Mouse (Mus musculus) cerebellum, adult 9-11 months (tissue): ENCODE results near the gene Olfml3.

Source experiments
- DNase-seq: peaks from one replicate; pipeline ENCODE4 v3.0.0; 2022

Olfml3 gene

GRCm38 (mm10) chr3:103737778-103738571, at the start of gene Olfml3:
Olfml3 (minus strand) TSS chr3:103738001.
- DNase-seq: peak; percentile 85

GRCm38 (mm10) chr3:103787225-103787624, 49.4 kb upstream of the Olfml3 start:
- no peak for DNase-seq

GRCm38 (mm10) chr3:103782844-103783609, 45.2 kb upstream of the Olfml3 start:
- no peak for DNase-seq

- no peak for DNase-seq
These were observed 43.0 kb upstream of the Olfml3 start for GRCm38 (mm10) chr3:103780777-103781176.

- peak; percentile 59 for DNase-seq
These were observed 42.5 kb upstream of the Olfml3 start for GRCm38 (mm10) chr3:103780271-103780670.

- no peak for DNase-seq
These were observed 41.4 kb upstream of the Olfml3 start for GRCm38 (mm10) chr3:103779183-103779582.

GRCm38 (mm10) chr3:103778660-103779059, 40.9 kb upstream of the Olfml3 start:
- DNase-seq: no peak

- peak; percentile 86 for DNase-seq
These were observed 40.1 kb upstream of the Olfml3 start for GRCm38 (mm10) chr3:103777940-103778339.

GRCm38 (mm10) chr3:103774009-103774408, 36.2 kb upstream of the Olfml3 start:
- DNase-seq: no peak

GRCm38 (mm10) chr3:103773508-103773907, 35.7 kb upstream of the Olfml3 start:
- no peak for DNase-seq

GRCm38 (mm10) chr3:103772846-103773245, 35.0 kb upstream of the Olfml3 start:
- no peak for DNase-seq

- peak; percentile 88 for DNase-seq
These were observed 33.8 kb upstream of the Olfml3 start for GRCm38 (mm10) chr3:103771531-103772130.

- DNase-seq: no peak
These were observed 29.0 kb upstream of the Olfml3 start for GRCm38 (mm10) chr3:103766789-103767188.

- DNase-seq: no peak
These were observed 21.6 kb upstream of the Olfml3 start for GRCm38 (mm10) chr3:103759261-103759970.

GRCm38 (mm10) chr3:103758456-103758855, 20.7 kb upstream of the Olfml3 start:
- no peak for DNase-seq

GRCm38 (mm10) chr3:103756920-103757319, 19.1 kb upstream of the Olfml3 start:
- DNase-seq: no peak

GRCm38 (mm10) chr3:103755351-103755750, 17.6 kb upstream of the Olfml3 start:
- no peak for DNase-seq

- no peak for DNase-seq
These were observed 13.8 kb upstream of the Olfml3 start for GRCm38 (mm10) chr3:103751558-103751957.

GRCm38 (mm10) chr3:103746711-103747110, 8.9 kb upstream of the Olfml3 start:
- no peak for DNase-seq

GRCm38 (mm10) chr3:103745001-103745770, 7.4 kb upstream of the Olfml3 start:
- DNase-seq: no peak

- DNase-seq: no peak
These were observed 5.4 kb upstream of the Olfml3 start for GRCm38 (mm10) chr3:103743208-103743607.

GRCm38 (mm10) chr3:103740342-103740741, 2.5 kb upstream of the Olfml3 start:
- DNase-seq: no peak
